11 mouse cellular contexts compared by ENCODE assay signal in the genomic region with DNA sequence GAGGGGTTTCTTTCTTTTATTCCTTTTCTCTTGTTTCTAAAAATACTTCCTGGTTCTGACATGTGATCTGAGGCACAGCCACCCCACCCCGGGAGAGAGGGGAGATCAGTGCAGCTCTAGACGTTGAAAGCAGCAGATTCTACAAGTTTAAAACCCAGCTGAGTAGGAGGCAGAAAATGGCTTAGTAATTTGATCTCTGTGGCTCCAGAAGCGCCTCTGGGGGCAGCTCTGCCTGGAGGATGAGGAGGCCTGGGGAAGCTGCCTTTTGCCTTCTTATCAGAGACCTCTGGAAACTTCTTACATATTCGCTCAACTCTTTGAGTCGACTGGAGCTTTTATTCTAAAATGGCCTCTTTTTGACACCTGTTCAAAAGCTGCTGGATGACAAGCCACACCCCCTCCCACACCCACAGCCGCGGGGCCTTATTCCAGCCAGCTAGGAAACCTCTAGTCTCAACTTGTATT. TPM values are rescaled to one million over a fixed set of nuclear protein-coding genes. Genes with fewer than 3 reads are reported as not detected.
DNase-seq lines count a peak whose midpoint lies in the region; ATAC-seq lines count a peak whose summit lies in the region.
"Had no signal": no experiment of that assay in that cellular context is flagged by ENCODE, and none has a peak within 500 bp of the region (broad histone marks: within the 10 kb centered on the region; RNA-seq: fewer than 3 reads in every experiment).

No protein-coding gene starts in this region.

- no peaks in the 10 kb centered on the region for H3K9me3 ChIP-seq in heart, embryonic 10.5 days
- H3K9me3 ChIP-seq in neural tube, embryonic 13.5 days: no peaks in the 10 kb centered on the region
- no peaks in the 10 kb centered on the region for H3K9me3 ChIP-seq in neural tube, embryonic 15.5 days (replicated peaks)
- H3K9me3 ChIP-seq in limb, embryonic 15.5 days: no peaks in the 10 kb centered on the region

- no peak for ATAC-seq in neural tube, embryonic 13.5 days (ENCODE audit: low read depth)
- no peak for ATAC-seq in neural tube, embryonic 15.5 days (ENCODE audit: low FRiP score)
- no peak for ATAC-seq in limb, embryonic 15.5 days (ENCODE audit: insufficient number of reproducible peaks, low FRiP score, low TSS enrichment, low read depth)

- no peak overlapping the region for H3K4me3 ChIP-seq in heart, embryonic 10.5 days
- no peak overlapping the region for H3K4me3 ChIP-seq in neural tube, embryonic 13.5 days
- no peak overlapping the region for H3K4me3 ChIP-seq in neural tube, embryonic 15.5 days (replicated peaks)
- H3K4me3 ChIP-seq in limb, embryonic 15.5 days: no peak overlapping the region

- peak overlapping the region; percentile 80 for H3K27ac ChIP-seq in heart, embryonic 10.5 days
- peak overlapping the region; percentile 70 for H3K27ac ChIP-seq in neural tube, embryonic 13.5 days (replicated peaks)
- H3K27ac ChIP-seq in neural tube, embryonic 15.5 days (replicated peaks): no peak overlapping the region; the same call in 1 of the 2 replicates
- H3K27ac ChIP-seq in limb, embryonic 15.5 days: peak overlapping the region; percentile 84

- H3K9ac ChIP-seq in neural tube, embryonic 13.5 days: no peak overlapping the region
- no peak overlapping the region for H3K9ac ChIP-seq in neural tube, embryonic 15.5 days (replicated peaks)
- no peak overlapping the region for H3K9ac ChIP-seq in limb, embryonic 15.5 days

- no peaks in the 10 kb centered on the region for H3K27me3 ChIP-seq in heart, embryonic 10.5 days (ENCODE audit: insufficient read depth, poor library complexity, severe bottlenecking)
- H3K27me3 ChIP-seq in neural tube, embryonic 13.5 days: no peaks in the 10 kb centered on the region
- no peaks in the 10 kb centered on the region for H3K27me3 ChIP-seq in neural tube, embryonic 15.5 days (replicated peaks)
- no peaks in the 10 kb centered on the region for H3K27me3 ChIP-seq in limb, embryonic 15.5 days
- H3K27me3 ChIP-seq: CH12.LX had no signal

- peak; percentile 78 for DNase-seq in heart, embryonic 10.5 days (ENCODE audit: low spot score)
- no peak for DNase-seq in heart, adult 8-10 months (ENCODE audit: low spot score)
- DNase-seq in ovary, postnatal 10 days (ENCODE audit: low spot score): no peak
- no peak for DNase-seq in testis, postnatal 14 days (ENCODE audit: low spot score)
- no peak for DNase-seq in spleen, adult 18-20 months
- DNase-seq: cerebellum, adult 9-10 months; kidney, adult 9 months had no signal

- 4% methylated on average over 7 of the region's 7 CpGs for WGBS in heart, embryonic 10.5 days
- 16% methylated on average over 7 of the region's 7 CpGs for WGBS in neural tube, embryonic 13.5 days
- WGBS in neural tube, embryonic 15.5 days: 18% methylated on average over 7 of the region's 7 CpGs
- WGBS in limb, embryonic 15.5 days: 2% methylated on average over 7 of the region's 7 CpGs

- H3K4me2 ChIP-seq in neural tube, embryonic 13.5 days: no peak overlapping the region
- H3K4me2 ChIP-seq in neural tube, embryonic 15.5 days: no peak overlapping the region
- H3K4me2 ChIP-seq in limb, embryonic 15.5 days: peak overlapping the region; percentile 19

- no peaks in the 10 kb centered on the region for H3K36me3 ChIP-seq in heart, embryonic 10.5 days
- H3K36me3 ChIP-seq in neural tube, embryonic 13.5 days: no peaks in the 10 kb centered on the region
- H3K36me3 ChIP-seq in neural tube, embryonic 15.5 days: no peaks in the 10 kb centered on the region
- no peaks in the 10 kb centered on the region for H3K36me3 ChIP-seq in limb, embryonic 15.5 days

- peaks cover 49% of the 10 kb centered on the region for H3K4me1 ChIP-seq in heart, embryonic 10.5 days
- peaks cover 24% of the 10 kb centered on the region for H3K4me1 ChIP-seq in neural tube, embryonic 13.5 days (replicated peaks)
- H3K4me1 ChIP-seq in neural tube, embryonic 15.5 days: peaks cover 26% of the 10 kb centered on the region
- peaks cover 78% of the 10 kb centered on the region for H3K4me1 ChIP-seq in limb, embryonic 15.5 days

RNA-seq across cellular contexts. Expression of a gene that starts 20.9 kb away (rescaled TPM):
- 6.8 and 8.3 TPM in 2 replicates for polyA plus RNA-seq in heart, embryonic 10.5 days (2016; fragmentation: Nextera tagmentation; extraction: Ambion mirVana)
- 1 to 10 TPM; 2.1 to 3.6 (median 2.8) TPM for total RNA-seq in heart, adult 8-10 months (2022)
- 4.4 and 4.6 TPM in 2 replicates for polyA plus RNA-seq in neural tube, embryonic 13.5 days (2015; fragmentation: Nextera tagmentation; extraction: Ambion mirVana)
- polyA plus RNA-seq in neural tube, embryonic 15.5 days (2015; fragmentation: Nextera tagmentation; extraction: Ambion mirVana): 4.6 and 5.2 TPM in 2 replicates
- 11.5 and 12.0 TPM in 2 replicates for polyA plus RNA-seq in limb, embryonic 15.5 days (2015; fragmentation: Nextera tagmentation; extraction: Ambion mirVana)
